Mouse (Mus musculus): Measurements from ENCODE around the gene Snapc3. TPM values are rescaled to one million over a fixed set of nuclear protein-coding genes. Genes with fewer than 3 reads are reported as not detected.
"Not testable (repeated sequence)": the region's sequence is repeated elsewhere in the genome, so short reads cannot be mapped to it uniquely, and the experiment has no call there.

The Snapc3 gene
- polyA plus RNA-seq, 1 experiment from 2014 or later: 27.3 TPM

GRCm38 (mm10) chr4:83485735-83486116, 68.2 kb downstream of the Snapc3 start:
- H3K36me3 ChIP-seq (ENCODE audit: insufficient read depth, low read length): peaks cover 16% of the 10 kb centered on the region
- TF ChIP-seq CTCF (IDR thresholded peaks at IDR 0.05; ENCODE audit: low read depth): peak; percentile 72

GRCm38 (mm10) chr4:83486117-83486901, 68.8 kb downstream of the Snapc3 start, which contains the start of gene Psip1:
TSS of gene Psip1 (minus strand) at chr4:83486459.
- 0 out of 2 replicates have a peak, but pooled peaks cover 4% of the 10 kb centered on the region for H3K4me1 ChIP-seq (replicated peaks; ENCODE audit: insufficient read depth, low read length)
- H3K4me3 ChIP-seq (replicated peaks; ENCODE audit: low read depth, low read length): peak within 1 kb of the TSS; percentile 92
- TF ChIP-seq CTCF (IDR thresholded peaks at IDR 0.05; ENCODE audit: low read depth): peak; percentile 44; the same call in 1 of the 2 replicates
- peak within 1 kb of the TSS; percentile 72 for H3K4me2 ChIP-seq (ENCODE audit: low read length)
- no peaks in the 10 kb centered on the region for H3K27me3 ChIP-seq (ENCODE audit: insufficient read depth, low read length)
- DNase-seq (ENCODE audit: low spot score) (peak; percentile 88), ATAC-seq (replicated peaks; ENCODE audit: low FRiP score, low read depth) (peak; percentile 95)
- peak within 1 kb of the TSS; percentile 93 for H3K27ac ChIP-seq
- H3K9ac ChIP-seq (ENCODE audit: low read depth, low read length): peak within 1 kb of the TSS; percentile 94
- under 1% methylated on average over 70 of the region's 86 CpGs for WGBS
- no peaks in the 10 kb centered on the region for H3K9me3 ChIP-seq (replicated peaks; ENCODE audit: low read length)
- H3K36me3 ChIP-seq (ENCODE audit: insufficient read depth, low read length): peaks cover 11% of the 10 kb centered on the region

More at GRCm38 (mm10) chr4:83485735-83486116, 68.2 kb downstream of the Snapc3 start:
- WGBS: under 1% methylated on average over 24 of the region's 40 CpGs
- DNase-seq (ENCODE audit: low spot score) (peak; percentile 95), ATAC-seq (replicated peaks; ENCODE audit: low FRiP score, low read depth) (peak; percentile 71)
- H3K27me3 ChIP-seq (ENCODE audit: insufficient read depth, low read length): no peaks in the 10 kb centered on the region
- no peaks in the 10 kb centered on the region for H3K9me3 ChIP-seq (replicated peaks; ENCODE audit: low read length)
- peak overlapping the region; percentile 93 for H3K27ac ChIP-seq
- 0 out of 2 replicates have a peak, but pooled peaks cover 4% of the 10 kb centered on the region for H3K4me1 ChIP-seq (replicated peaks; ENCODE audit: insufficient read depth, low read length)
- peak overlapping the region; percentile 72 for H3K4me2 ChIP-seq (ENCODE audit: low read length)
- peak overlapping the region; percentile 92 for H3K4me3 ChIP-seq (replicated peaks; ENCODE audit: low read depth, low read length)
- H3K9ac ChIP-seq (ENCODE audit: low read depth, low read length): peak overlapping the region; percentile 94

GRCm38 (mm10) chr4:83489121-83489520, 71.6 kb downstream of the Snapc3 start:
- 0 out of 2 replicates have a peak, but pooled peaks cover 4% of the 10 kb centered on the region for H3K4me1 ChIP-seq (replicated peaks; ENCODE audit: insufficient read depth, low read length)
- no peak overlapping the region for H3K4me2 ChIP-seq (ENCODE audit: low read length)
- no peak overlapping the region for H3K4me3 ChIP-seq (replicated peaks; ENCODE audit: low read depth, low read length)
- ATAC-seq (replicated peaks; ENCODE audit: low FRiP score, low read depth) (no peak), DNase-seq (ENCODE audit: low spot score) (no peak)
- TF ChIP-seq CTCF (IDR thresholded peaks at IDR 0.05; ENCODE audit: low read depth): no peak
- H3K27me3 ChIP-seq (ENCODE audit: insufficient read depth, low read length): no peaks in the 10 kb centered on the region
- no peaks in the 10 kb centered on the region for H3K36me3 ChIP-seq (ENCODE audit: insufficient read depth, low read length)
- H3K9ac ChIP-seq (ENCODE audit: low read depth, low read length): no peak overlapping the region
- 33% methylated on average over 5 of the region's 5 CpGs for WGBS
- H3K27ac ChIP-seq: no peak overlapping the region
- no peaks in the 10 kb centered on the region for H3K9me3 ChIP-seq (replicated peaks; ENCODE audit: low read length)

- Histone ChIP-seq H3K4me1 (replicated peaks; ENCODE audit: insufficient read depth, low read length) (no peaks in the 10 kb centered on the region), H3K9me3 (replicated peaks; ENCODE audit: low read length) (no peaks in the 10 kb centered on the region), H3K9ac (ENCODE audit: low read depth, low read length) (no peak overlapping the region), H3K4me2 (ENCODE audit: low read length) (no peak overlapping the region), H3K4me3 (replicated peaks; ENCODE audit: low read depth, low read length) (no peak overlapping the region), H3K27ac (no peak overlapping the region), H3K27me3 (ENCODE audit: insufficient read depth, low read length) (no peaks in the 10 kb centered on the region), H3K36me3 (ENCODE audit: insufficient read depth, low read length) (no peaks in the 10 kb centered on the region)
- WGBS: 91% methylated on average over 1 of the region's 1 CpGs
- ATAC-seq (replicated peaks; ENCODE audit: low FRiP score, low read depth) (no peak), DNase-seq (ENCODE audit: low spot score) (no peak)
- peak; percentile 23; the same call in 1 of the 2 replicates for TF ChIP-seq CTCF (IDR thresholded peaks at IDR 0.05; ENCODE audit: low read depth)
Measured at GRCm38 (mm10) chr4:83493112-83493511, 75.6 kb downstream of the Snapc3 start.

GRCm38 (mm10) chr4:83497013-83497412, 79.5 kb downstream of the Snapc3 start:
- H3K27ac ChIP-seq; H3K4me1 ChIP-seq (replicated peaks; ENCODE audit: insufficient read depth, low read length); ATAC-seq (replicated peaks; ENCODE audit: low FRiP score, low read depth); H3K9ac ChIP-seq (ENCODE audit: low read depth, low read length); H3K9me3 ChIP-seq (replicated peaks; ENCODE audit: low read length); H3K4me2 ChIP-seq (ENCODE audit: low read length); H3K4me3 ChIP-seq (replicated peaks; ENCODE audit: low read depth, low read length); H3K36me3 ChIP-seq (ENCODE audit: insufficient read depth, low read length); DNase-seq (ENCODE audit: low spot score); H3K27me3 ChIP-seq (ENCODE audit: insufficient read depth, low read length): not testable (repeated sequence)
- WGBS: 89% methylated on average over 5 of the region's 5 CpGs

GRCm38 (mm10) chr4:83500154-83501036, 82.9 kb downstream of the Snapc3 start:
- Histone ChIP-seq H3K27me3 (ENCODE audit: insufficient read depth, low read length) (no peaks in the 10 kb centered on the region), H3K27ac (no peak overlapping the region), H3K9me3 (replicated peaks; ENCODE audit: low read length) (no peaks in the 10 kb centered on the region), H3K9ac (ENCODE audit: low read depth, low read length) (no peak overlapping the region), H3K4me3 (replicated peaks; ENCODE audit: low read depth, low read length) (no peak overlapping the region; the same call in 1 of the 2 replicates), H3K4me1 (replicated peaks; ENCODE audit: insufficient read depth, low read length) (no peaks in the 10 kb centered on the region), H3K4me2 (ENCODE audit: low read length) (peak overlapping the region; percentile 46), H3K36me3 (ENCODE audit: insufficient read depth, low read length) (no peaks in the 10 kb centered on the region)
- DNase-seq (ENCODE audit: low spot score): peak; percentile 14
- no peak for TF ChIP-seq CTCF (IDR thresholded peaks at IDR 0.05; ENCODE audit: low read depth)
- 12% methylated on average over 22 of the region's 22 CpGs for WGBS
- no peak; the same call in 1 of the 2 replicates for ATAC-seq (replicated peaks; ENCODE audit: low FRiP score, low read depth)

Data from kidney, postnatal 0 days (tissue).